Mouse (Mus musculus) hindbrain, embryonic 16.5 days (tissue): Measurements from ENCODE around the gene Srrm3. TPM values are rescaled to one million over a fixed set of nuclear protein-coding genes. Genes with fewer than 3 reads are reported as not detected.

ENCODE experiments used
- ATAC-seq: fragments of 200-750 bp; cut with Nextera tagmentation; 2 replicates; pipeline ENCODE4 v1.8.0; 2017; ENCODE audit warnings: moderate TSS enrichment, moderate library complexity
- H3K27ac ChIP-seq: fragments of 300-500 bp; sonication (generic); 2 replicates; pipeline ENCODE4 v1.5.1; 2014; ENCODE audit warnings: low read depth, mild to moderate bottlenecking, control low read depth, low read length, moderate library complexity
- H3K27me3 ChIP-seq: fragments of 300-500 bp; sonication (generic); replicated peaks from 2 replicates; pipeline ENCODE4 v1.6.1; 2014; ENCODE audit warnings: low read length; ENCODE audit not compliant: control insufficient read depth, insufficient read depth
- H3K36me3 ChIP-seq: fragments of 300-500 bp; sonication (generic); 2 replicates; pipeline ENCODE4 v1.6.1; 2014; ENCODE audit warnings: mild to moderate bottlenecking, low read length, moderate library complexity, mixed read lengths; ENCODE audit not compliant: control insufficient read depth, insufficient read depth
- H3K4me1 ChIP-seq: fragments of 300-500 bp; sonication (generic); 2 replicates; pipeline ENCODE4 v1.6.1; 2014; ENCODE audit warnings: low read depth, low read length; ENCODE audit not compliant: control insufficient read depth, insufficient read depth
- H3K4me2 ChIP-seq: fragments of 300-500 bp; sonication (generic); 2 replicates; pipeline ENCODE4 v1.6.1; 2014; ENCODE audit warnings: mild to moderate bottlenecking, low read length, control low read depth, moderate library complexity
- H3K4me3 ChIP-seq: fragments of 300-500 bp; sonication (generic); 2 replicates; pipeline ENCODE4 v1.5.1; 2014; ENCODE audit warnings: mild to moderate bottlenecking, low read length, control low read depth, moderate library complexity
- H3K9ac ChIP-seq: fragments of 300-500 bp; sonication (generic); 2 replicates; pipeline ENCODE4 v1.6.1; 2014; ENCODE audit warnings: low read depth, mild to moderate bottlenecking, control low read depth, low read length, moderate library complexity
- H3K9me3 ChIP-seq: fragments of 300-500 bp; sonication (generic); 2 replicates; pipeline ENCODE4 v1.6.1; 2014; ENCODE audit warnings: mild to moderate bottlenecking, low read length, moderate library complexity; ENCODE audit not compliant: control insufficient read depth
- WGBS: fragments of 180-500 bp; shearing (Covaris S2); extraction: QIAGEN DNeasy Blood & Tissue Kit; methylation state at CpG from one replicate; pipeline ENCODE4 v1.1.7; 2014; 5-methylcytosine and 5-hydroxymethylcytosine counted together
- polyA plus RNA-seq: library from polyadenylated mRNA; unstranded; fragments of >200 nt; fragmentation: Nextera tagmentation; extraction: Ambion mirVana; gene quantifications from 2 replicates; pipeline ENCODE4 v1.2.1, GENCODE M21; 2015

Gene Srrm3
- polyA plus RNA-seq, 1 experiment from 2014 or later: 65.9 TPM

DNA sequence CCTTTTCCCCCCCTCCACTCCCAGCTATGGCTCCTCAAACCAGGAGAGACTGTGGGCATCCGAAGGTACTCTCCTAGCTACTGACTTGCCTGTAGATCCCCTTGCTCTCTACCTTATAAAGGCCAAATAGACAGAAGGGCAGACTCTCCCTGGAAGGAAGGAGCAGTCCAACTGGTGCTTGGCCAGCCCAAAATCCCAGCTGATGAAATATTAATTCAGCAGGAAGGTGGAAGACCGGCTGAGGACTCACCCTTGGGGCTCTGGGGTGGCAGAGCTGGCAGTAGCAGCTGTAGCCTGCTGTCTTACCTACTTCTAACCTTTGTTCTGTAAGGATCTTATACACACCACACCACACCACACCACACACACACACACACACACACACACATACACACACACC lies 2.0 kb upstream of the Srrm3 start:
- H3K9me3 ChIP-seq: no peaks in the 10 kb centered on the region
- no peaks in the 10 kb centered on the region for H3K36me3 ChIP-seq
- no peak overlapping the region for H3K4me2 ChIP-seq
- no peak overlapping the region for H3K27ac ChIP-seq
- peaks cover 26% of the 10 kb centered on the region for H3K4me1 ChIP-seq
- ATAC-seq: no peak
- no peak overlapping the region for H3K4me3 ChIP-seq
- 51% methylated on average over 2 of the region's 2 CpGs for WGBS
- no peak overlapping the region for H3K9ac ChIP-seq
- no peaks in the 10 kb centered on the region for H3K27me3 ChIP-seq

DNA sequence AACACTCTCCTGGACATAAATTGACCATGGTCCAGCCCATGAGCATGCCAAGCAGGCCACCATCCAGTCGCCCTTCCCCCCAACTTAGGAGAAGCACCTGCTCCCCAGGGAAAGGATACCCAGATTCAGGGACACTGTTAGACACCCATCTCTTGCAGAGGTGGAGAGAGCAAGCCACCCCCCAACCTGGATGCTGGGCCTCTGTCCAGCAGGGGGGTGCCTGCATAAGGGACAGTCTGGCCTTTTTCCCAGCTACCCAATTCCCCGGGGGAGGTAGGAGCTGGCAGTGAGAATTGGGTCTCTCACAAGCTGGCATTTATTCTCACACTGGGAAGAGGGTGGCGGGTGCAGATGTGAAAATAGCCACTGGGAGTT lies 560 bp downstream of the Srrm3 start:
- H3K9ac ChIP-seq: peak overlapping the region; percentile 82
- H3K27ac ChIP-seq: no peak overlapping the region; the same call in 1 of the 2 replicates
- H3K4me3 ChIP-seq: peak overlapping the region; percentile 52
- peaks cover 14% of the 10 kb centered on the region for H3K4me1 ChIP-seq
- H3K4me2 ChIP-seq: peak overlapping the region; percentile 71
- H3K9me3 ChIP-seq: no peaks in the 10 kb centered on the region
- 34% methylated on average over 3 of the region's 3 CpGs for WGBS
- peak; percentile 41; the same call in 1 of the 2 replicates for ATAC-seq
- no peaks in the 10 kb centered on the region for H3K36me3 ChIP-seq
- no peaks in the 10 kb centered on the region for H3K27me3 ChIP-seq

DNA sequence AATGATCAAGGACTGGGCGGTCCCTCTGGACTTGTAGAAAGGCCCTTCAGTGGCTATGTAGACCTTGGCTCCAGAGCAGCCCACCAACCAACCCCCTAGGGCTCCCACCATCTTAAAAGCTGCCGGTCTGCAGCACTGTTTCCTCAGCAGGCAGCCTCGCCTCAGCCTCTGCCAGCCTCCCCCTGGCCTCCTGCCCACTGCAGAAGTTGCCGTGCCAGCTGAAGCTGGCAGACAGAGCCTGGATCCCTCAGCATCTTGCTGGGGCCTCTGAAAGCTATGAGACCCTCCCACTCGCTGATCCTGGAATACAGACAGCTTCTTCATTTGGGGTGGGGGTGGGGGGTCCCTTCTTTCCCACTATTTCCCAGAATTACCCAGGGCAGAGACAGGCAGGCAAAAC lies 6.3 kb downstream of the Srrm3 start:
- Histone ChIP-seq H3K36me3 (peaks cover 4% of the 10 kb centered on the region; the same call in 1 of the 2 replicates), H3K4me2 (no peak overlapping the region), H3K27ac (no peak overlapping the region), H3K27me3 (no peaks in the 10 kb centered on the region), H3K9ac (no peak overlapping the region), H3K4me1 (peaks cover 8% of the 10 kb centered on the region), H3K9me3 (no peaks in the 10 kb centered on the region), H3K4me3 (no peak overlapping the region)
- 35% methylated on average over 5 of the region's 5 CpGs for WGBS
- ATAC-seq: peak; percentile 45; the same call in 1 of the 2 replicates

GRCm38 (mm10) chr5:135818491-135818890 lies 11.8 kb downstream of the Srrm3 start:
- H3K4me2 ChIP-seq: no peak overlapping the region
- H3K4me1 ChIP-seq: peaks cover 17% of the 10 kb centered on the region
- peaks cover 4% of the 10 kb centered on the region; the same call in 1 of the 2 replicates for H3K36me3 ChIP-seq
- WGBS: 55% methylated on average over 7 of the region's 7 CpGs
- H3K4me3 ChIP-seq: no peak overlapping the region
- ATAC-seq: no peak
- no peaks in the 10 kb centered on the region for H3K9me3 ChIP-seq
- H3K27ac ChIP-seq: no peak overlapping the region
- H3K9ac ChIP-seq: no peak overlapping the region
- no peaks in the 10 kb centered on the region for H3K27me3 ChIP-seq

DNA sequence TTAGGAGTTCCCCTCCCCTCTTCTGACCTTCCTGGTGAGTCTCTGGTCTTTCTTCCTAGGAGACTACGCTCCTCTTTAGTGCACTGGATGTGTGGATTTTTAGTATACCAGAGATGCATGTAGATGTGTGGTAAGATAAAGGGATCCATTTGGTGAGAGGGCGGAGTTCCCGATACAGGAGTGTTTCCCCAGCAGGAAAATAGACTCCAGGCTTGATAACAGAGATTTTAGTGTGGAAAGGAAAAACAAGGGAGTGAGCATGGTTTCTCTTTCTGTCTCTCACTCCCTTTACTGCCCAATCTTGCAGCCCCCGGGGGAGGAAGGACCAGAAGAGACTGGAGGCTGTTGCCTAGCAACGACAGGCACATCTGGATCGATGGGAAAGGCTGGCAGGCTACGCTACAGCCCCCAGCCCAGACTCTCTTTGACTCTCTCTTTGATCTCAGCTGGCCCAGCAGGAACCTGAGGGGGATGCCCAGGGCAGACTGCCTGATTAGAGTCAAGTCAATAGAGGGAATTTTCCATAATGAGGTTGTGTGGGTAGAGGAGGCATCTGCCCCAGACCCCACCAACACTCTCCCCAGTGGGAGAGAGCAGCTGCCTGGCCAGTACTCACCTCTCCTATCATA lies 15.7 kb downstream of the Srrm3 start:
- peak; percentile 63 for ATAC-seq
- 17% methylated on average over 7 of the region's 7 CpGs for WGBS
- H3K9me3 ChIP-seq: no peaks in the 10 kb centered on the region

GRCm38 (mm10) chr5:135824517-135824916 lies 17.8 kb downstream of the Srrm3 start:
- no peak for ATAC-seq
- Histone ChIP-seq H3K9me3 (no peaks in the 10 kb centered on the region), H3K36me3 (no peaks in the 10 kb centered on the region), H3K4me1 (peaks cover 22% of the 10 kb centered on the region), H3K27ac (no peak overlapping the region), H3K4me3 (no peak overlapping the region), H3K9ac (no peak overlapping the region), H3K4me2 (no peak overlapping the region), H3K27me3 (no peaks in the 10 kb centered on the region)
- WGBS: 37% methylated on average over 3 of the region's 3 CpGs

More for the DNA sequence above, 15.7 kb downstream of the Srrm3 start:
- H3K36me3 ChIP-seq: no peaks in the 10 kb centered on the region
- peak overlapping the region; percentile 31 for H3K4me2 ChIP-seq
- no peak overlapping the region for H3K4me3 ChIP-seq
- H3K4me1 ChIP-seq: peaks cover 22% of the 10 kb centered on the region
- H3K27me3 ChIP-seq: no peaks in the 10 kb centered on the region
- peak overlapping the region; percentile 84 for H3K27ac ChIP-seq
- peak overlapping the region; percentile 51; the same call in 1 of the 2 replicates for H3K9ac ChIP-seq

- Histone ChIP-seq H3K9ac (0 out of 2 replicates have a peak overlapping the region, but pooled peaks have one; percentile 25), H3K4me1 (peaks cover 22% of the 10 kb centered on the region), H3K9me3 (no peaks in the 10 kb centered on the region), H3K36me3 (no peaks in the 10 kb centered on the region), H3K4me2 (no peak overlapping the region), H3K4me3 (no peak overlapping the region), H3K27me3 (no peaks in the 10 kb centered on the region), H3K27ac (peak overlapping the region; percentile 52; the same call in 1 of the 2 replicates)
- ATAC-seq: no peak
- 34% methylated on average over 6 of the region's 6 CpGs for WGBS
Observed at GRCm38 (mm10) chr5:135826225-135826624, 19.5 kb downstream of the Srrm3 start.

GRCm38 (mm10) chr5:135829381-135829780 lies 22.7 kb downstream of the Srrm3 start:
- Histone ChIP-seq H3K36me3 (no peaks in the 10 kb centered on the region), H3K4me2 (no peak overlapping the region), H3K27ac (no peak overlapping the region), H3K4me3 (no peak overlapping the region), H3K4me1 (peaks cover 10% of the 10 kb centered on the region), H3K9me3 (no peaks in the 10 kb centered on the region), H3K9ac (no peak overlapping the region), H3K27me3 (no peaks in the 10 kb centered on the region)
- ATAC-seq: no peak
- 89% methylated on average over 8 of the region's 8 CpGs for WGBS

GRCm38 (mm10) chr5:135832729-135833128 lies 26.0 kb downstream of the Srrm3 start:
- H3K9ac ChIP-seq: no peak overlapping the region
- H3K4me1 ChIP-seq: peaks cover 17% of the 10 kb centered on the region
- peak overlapping the region; percentile 37 for H3K27ac ChIP-seq
- 22% methylated on average over 4 of the region's 4 CpGs for WGBS
- H3K4me2 ChIP-seq: no peak overlapping the region
- no peaks in the 10 kb centered on the region for H3K27me3 ChIP-seq
- H3K4me3 ChIP-seq: no peak overlapping the region
- H3K9me3 ChIP-seq: no peaks in the 10 kb centered on the region
- no peaks in the 10 kb centered on the region for H3K36me3 ChIP-seq
- ATAC-seq: peak; percentile 26
